8 mouse cellular contexts compared by ENCODE assay signal in genomic region chr5:52616549-52616948, GRCm38 (mm10). TPM values are rescaled to one million over a fixed set of nuclear protein-coding genes. Genes with fewer than 3 reads are reported as not detected.
DNase-seq lines count a peak whose midpoint lies in the region; ATAC-seq and TF ChIP-seq lines count a peak whose summit lies in the region.

No protein-coding gene starts in this region.

- H3K27me3 ChIP-seq in cerebellum, adult 2 months (ENCODE audit: control insufficient read depth, insufficient read depth, low read length): no peaks in the 10 kb centered on the region
- H3K27me3 ChIP-seq in hindbrain, embryonic 15.5 days: no peaks in the 10 kb centered on the region
- H3K27me3 ChIP-seq in limb, embryonic 15.5 days: peaks cover 5% of the 10 kb centered on the region; the same call in 1 of the 2 replicates

- no peak overlapping the region for H3K9ac ChIP-seq in hindbrain, embryonic 15.5 days
- no peak overlapping the region for H3K9ac ChIP-seq in limb, embryonic 15.5 days

- no peak overlapping the region for H3K4me3 ChIP-seq in cerebellum, adult 2 months (replicated peaks; ENCODE audit: insufficient read depth, low read depth, low read length)
- H3K4me3 ChIP-seq in hindbrain, embryonic 15.5 days: no peak overlapping the region
- no peak overlapping the region for H3K4me3 ChIP-seq in limb, embryonic 15.5 days

- no peaks in the 10 kb centered on the region for H3K36me3 ChIP-seq in hindbrain, embryonic 15.5 days
- H3K36me3 ChIP-seq in limb, embryonic 15.5 days: no peaks in the 10 kb centered on the region

- ATAC-seq in hindbrain, embryonic 15.5 days (ENCODE audit: low FRiP score, low read depth): no peak
- peak; percentile 45; the same call in 1 of the 2 replicates for ATAC-seq in limb, embryonic 15.5 days (ENCODE audit: insufficient number of reproducible peaks, low FRiP score, low TSS enrichment, low read depth)

- peak; percentile 22 to 23 for DNase-seq in cerebellum, adult 2 months
- DNase-seq in cerebellum, adult 8-10 months: no peak
- DNase-seq in brain, adult 2 months (ENCODE audit: low read depth, low spot score): peak; percentile 88
- DNase-seq in gastrocnemius, adult 8-10 months (ENCODE audit: low spot score in 2 of 2): peak; percentile 66 to 73
- peak; percentile 42 for DNase-seq in right cerebral cortex, postnatal 4 days
- no peak for DNase-seq in adrenal gland, postnatal 14 days

- H3K9me3 ChIP-seq in hindbrain, embryonic 15.5 days: no peaks in the 10 kb centered on the region
- H3K9me3 ChIP-seq in limb, embryonic 15.5 days: no peaks in the 10 kb centered on the region

- no peak for TF ChIP-seq CTCF in cerebellum, adult 2 months (IDR thresholded peaks at IDR 0.05; ENCODE audit: borderline replicate concordance, insufficient read depth, low read depth, low read length)

- H3K4me1 ChIP-seq in cerebellum, adult 2 months (ENCODE audit: control insufficient read depth, insufficient read depth, low read length): peaks cover 10% of the 10 kb centered on the region
- H3K4me1 ChIP-seq in hindbrain, embryonic 15.5 days (replicated peaks): peaks cover 39% of the 10 kb centered on the region
- peaks cover 34% of the 10 kb centered on the region for H3K4me1 ChIP-seq in limb, embryonic 15.5 days

- whole genome bisulfite sequencing in cerebellum, adult 2 months: 14% methylated on average over 2 of the region's 2 CpGs
- WGBS in hindbrain, embryonic 15.5 days: 31% methylated on average over 2 of the region's 2 CpGs
- 6% methylated on average over 2 of the region's 2 CpGs for WGBS in limb, embryonic 15.5 days

- no peak overlapping the region for H3K4me2 ChIP-seq in hindbrain, embryonic 15.5 days
- H3K4me2 ChIP-seq in limb, embryonic 15.5 days: no peak overlapping the region

- no peak overlapping the region for H3K27ac ChIP-seq in cerebellum, adult 2 months (ENCODE audit: insufficient read depth, low read length)
- H3K27ac ChIP-seq in hindbrain, embryonic 15.5 days (replicated peaks): peak overlapping the region; percentile 42
- peak overlapping the region; percentile 59 for H3K27ac ChIP-seq in limb, embryonic 15.5 days

- no peak for TF ChIP-seq POLR2A in cerebellum, adult 2 months (IDR thresholded peaks at IDR 0.05; ENCODE audit: borderline replicate concordance, insufficient read depth, low read length)

RNA-seq across cellular contexts. Expression of gene Lgi2, which starts 50.3 kb away (rescaled TPM):
- 47.0 and 52.0 TPM in 2 replicates for polyA plus RNA-seq in cerebellum, adult 2 months (2012; rRNA removed)
- 1 to 10 TPM in 3 of 4 experiments, under 1 TPM in 1; 0.80 to 1.5 (median 1.1) TPM for total RNA-seq in gastrocnemius, adult 8-10 months (2022)
- polyA plus RNA-seq in hindbrain, embryonic 15.5 days (2015; fragmentation: Nextera tagmentation; extraction: Ambion mirVana): 5.2 and 5.7 TPM in 2 replicates
- 2.9 and 3.2 TPM in 2 replicates for polyA plus RNA-seq in limb, embryonic 15.5 days (2015; fragmentation: Nextera tagmentation; extraction: Ambion mirVana)
- 1.1 and 1.3 TPM in 2 replicates for total RNA-seq in adrenal gland, postnatal 14 days (2021)

RNA-seq across cellular contexts. Expression of gene Sepsecs, which starts 53.0 kb away (rescaled TPM):
- polyA plus RNA-seq in cerebellum, adult 2 months (2012; rRNA removed): 9.9 and 11.7 TPM in 2 replicates
- total RNA-seq in gastrocnemius, adult 8-10 months (2022): 1 to 10 TPM; 5.8 to 6.9 (median 6.3) TPM
- 6.8 and 7.4 TPM in 2 replicates for polyA plus RNA-seq in hindbrain, embryonic 15.5 days (2015; fragmentation: Nextera tagmentation; extraction: Ambion mirVana)
- 7.9 and 8.5 TPM in 2 replicates for polyA plus RNA-seq in limb, embryonic 15.5 days (2015; fragmentation: Nextera tagmentation; extraction: Ambion mirVana)
- 16.6 and 19.2 TPM in 2 replicates for total RNA-seq in adrenal gland, postnatal 14 days (2021)

Comparison
In these comparisons a context has a peak if more than half of its experiments do, and no peak if none do; other contexts are left out.
1. DNase-seq: peak in cerebellum, adult 2 months (2 of 2), brain, adult 2 months (single experiment), gastrocnemius, adult 8-10 months (2 of 2) and right cerebral cortex, postnatal 4 days (single experiment); none in cerebellum, adult 8-10 months (single experiment) and adrenal gland, postnatal 14 days (single experiment).